Comparison of ENCODE assay signal across 12 mouse cellular contexts in genomic region chr5:114807468-114807867, GRCm38 (mm10). TPM values are rescaled to one million over a fixed set of nuclear protein-coding genes. Genes with fewer than 3 reads are reported as not detected.
DNase-seq lines count a peak whose midpoint lies in the region; ATAC-seq lines count a peak whose summit lies in the region.
"Had no signal": no experiment of that assay in that cellular context is flagged by ENCODE, and none has a peak within 500 bp of the region (broad histone marks: within the 10 kb centered on the region; RNA-seq: fewer than 3 reads in every experiment).

No protein-coding gene starts in this region.

- no peaks in the 10 kb centered on the region for H3K27me3 ChIP-seq in heart, embryonic 12.5 days (replicated peaks)
- no peaks in the 10 kb centered on the region for H3K27me3 ChIP-seq in megakaryocyte, embryonic 14.5 days (replicated peaks)
- no peaks in the 10 kb centered on the region for H3K27me3 ChIP-seq in limb, embryonic 10.5 days (ENCODE audit: low read depth, poor library complexity, severe bottlenecking)
- no peaks in the 10 kb centered on the region for H3K27me3 ChIP-seq in neural tube, embryonic 15.5 days (replicated peaks)

- no peak for DNase-seq in heart, adult 8-10 months (ENCODE audit: low spot score)
- DNase-seq in limb, embryonic 10.5 days (ENCODE audit: low spot score) = no peak
- no peak for DNase-seq in retina, postnatal 1 day
- no peak for DNase-seq in right cerebral cortex, postnatal 4 days
- DNase-seq: cerebellum, adult 8-10 months had no signal

- peak overlapping the region; percentile 39 for H3K4me2 ChIP-seq in heart, embryonic 12.5 days
- no peak overlapping the region for H3K4me2 ChIP-seq in neural tube, embryonic 15.5 days

- ATAC-seq in heart, embryonic 12.5 days (ENCODE audit: insufficient number of reproducible peaks, low FRiP score) = peak; percentile 81
- ATAC-seq in megakaryocyte, adult 5-6 weeks (ENCODE audit: poor library complexity, severe bottlenecking) = no peak
- no peak for ATAC-seq in neural tube, embryonic 15.5 days (ENCODE audit: low FRiP score)
- ATAC-seq: CD4-positive, CD25-positive, alpha-beta regulatory T cell, adult 4 months had no signal

- H3K4me1 ChIP-seq in heart, embryonic 12.5 days (replicated peaks) = peaks cover 37% of the 10 kb centered on the region
- H3K4me1 ChIP-seq in megakaryocyte, embryonic 14.5 days = peaks cover 88% of the 10 kb centered on the region
- H3K4me1 ChIP-seq in limb, embryonic 10.5 days = peaks cover 49% of the 10 kb centered on the region
- H3K4me1 ChIP-seq in neural tube, embryonic 15.5 days = peaks cover 35% of the 10 kb centered on the region

- H3K36me3 ChIP-seq in heart, embryonic 12.5 days = peaks cover 40% of the 10 kb centered on the region
- H3K36me3 ChIP-seq in megakaryocyte, embryonic 14.5 days (replicated peaks; ENCODE audit: low read length) = peaks cover 66% of the 10 kb centered on the region
- peaks cover 91% of the 10 kb centered on the region for H3K36me3 ChIP-seq in limb, embryonic 10.5 days
- peaks cover 52% of the 10 kb centered on the region for H3K36me3 ChIP-seq in neural tube, embryonic 15.5 days

- no peak overlapping the region for H3K4me3 ChIP-seq in heart, embryonic 12.5 days
- peak overlapping the region; percentile 92 for H3K4me3 ChIP-seq in megakaryocyte, embryonic 14.5 days (replicated peaks)
- H3K4me3 ChIP-seq in limb, embryonic 10.5 days = no peak overlapping the region
- H3K4me3 ChIP-seq in neural tube, embryonic 15.5 days (replicated peaks) = no peak overlapping the region

- no peaks in the 10 kb centered on the region for H3K9me3 ChIP-seq in heart, embryonic 12.5 days (replicated peaks)
- no peaks in the 10 kb centered on the region for H3K9me3 ChIP-seq in megakaryocyte, embryonic 14.5 days
- no peaks in the 10 kb centered on the region for H3K9me3 ChIP-seq in limb, embryonic 10.5 days (replicated peaks)
- no peaks in the 10 kb centered on the region for H3K9me3 ChIP-seq in neural tube, embryonic 15.5 days (replicated peaks)

- 11% methylated on average over 8 of the region's 8 CpGs for WGBS in heart, embryonic 12.5 days
- WGBS in limb, embryonic 10.5 days = 36% methylated on average over 8 of the region's 8 CpGs
- 40% methylated on average over 8 of the region's 8 CpGs for WGBS in neural tube, embryonic 15.5 days

- H3K9ac ChIP-seq in heart, embryonic 12.5 days = no peak overlapping the region
- H3K9ac ChIP-seq in neural tube, embryonic 15.5 days (replicated peaks) = no peak overlapping the region

- peak overlapping the region; percentile 81 for H3K27ac ChIP-seq in heart, embryonic 12.5 days (ENCODE audit: poor library complexity, severe bottlenecking)
- peak overlapping the region; percentile 64; the same call in 1 of the 2 replicates for H3K27ac ChIP-seq in limb, embryonic 10.5 days
- H3K27ac ChIP-seq in neural tube, embryonic 15.5 days (replicated peaks) = peak overlapping the region; percentile 49

RNA-seq across cellular contexts. Expression of gene 1500011B03Rik, which starts 15.8 kb away (rescaled TPM):
- polyA plus RNA-seq in heart, embryonic 12.5 days (2016; fragmentation: Nextera tagmentation; extraction: Ambion mirVana) = 53.2 and 57.5 TPM in 2 replicates
- total RNA-seq in heart, adult 8-10 months (2022) = 1 to 10 TPM; 3.6 to 6.3 (median 4.7) TPM
- polyA plus RNA-seq in megakaryocyte, embryonic 14.5 days (2012; ENCODE audit: insufficient read depth, low replicate concordance) = 24.5 and 89.4 TPM in 2 replicates
- total RNA-seq in megakaryocyte, adult 5-6 weeks (2015) = 30.6 and 45.3 TPM in 2 replicates
- total RNA-seq in megakaryocyte, adult 5-6 weeks (2017) = 19.1 and 24.0 TPM in 2 replicates
- polyA plus RNA-seq in limb, embryonic 10.5 days (2016; fragmentation: Nextera tagmentation; extraction: Ambion mirVana) = 92.0 and 92.4 TPM in 2 replicates
- polyA plus RNA-seq in neural tube, embryonic 15.5 days (2015; fragmentation: Nextera tagmentation; extraction: Ambion mirVana) = 254 and 302 TPM in 2 replicates

RNA-seq across cellular contexts. Expression of gene Git2, which starts 32.2 kb away (rescaled TPM):
- polyA plus RNA-seq in heart, embryonic 12.5 days (2016; fragmentation: Nextera tagmentation; extraction: Ambion mirVana) = 33.6 and 36.4 TPM in 2 replicates
- 10 to 100 TPM; 27.9 to 34.6 (median 30.5) TPM for total RNA-seq in heart, adult 8-10 months (2022)
- polyA plus RNA-seq in megakaryocyte, embryonic 14.5 days (2012; ENCODE audit: insufficient read depth, low replicate concordance) = 48.3 and 136 TPM in 2 replicates
- 93.8 and 97.0 TPM in 2 replicates for total RNA-seq in megakaryocyte, adult 5-6 weeks (2015)
- 87.1 and 107 TPM in 2 replicates for total RNA-seq in megakaryocyte, adult 5-6 weeks (2017)
- 36.1 and 44.8 TPM in 2 replicates for polyA plus RNA-seq in limb, embryonic 10.5 days (2016; fragmentation: Nextera tagmentation; extraction: Ambion mirVana)
- polyA plus RNA-seq in neural tube, embryonic 15.5 days (2015; fragmentation: Nextera tagmentation; extraction: Ambion mirVana) = 47.7 and 53.4 TPM in 2 replicates

RNA-seq across cellular contexts. Expression of gene Ankrd13a, which starts 33.0 kb away (rescaled TPM):
- polyA plus RNA-seq in heart, embryonic 12.5 days (2016; fragmentation: Nextera tagmentation; extraction: Ambion mirVana) = 45.2 and 45.6 TPM in 2 replicates
- 10 to 100 TPM; 28.0 to 34.3 (median 30.1) TPM for total RNA-seq in heart, adult 8-10 months (2022)
- polyA plus RNA-seq in megakaryocyte, embryonic 14.5 days (2012; ENCODE audit: insufficient read depth, low replicate concordance) = 99.9 and 118 TPM in 2 replicates
- 169 and 170 TPM in 2 replicates for total RNA-seq in megakaryocyte, adult 5-6 weeks (2015)
- total RNA-seq in megakaryocyte, adult 5-6 weeks (2017) = 204 and 225 TPM in 2 replicates
- polyA plus RNA-seq in limb, embryonic 10.5 days (2016; fragmentation: Nextera tagmentation; extraction: Ambion mirVana) = 43.1 and 44.0 TPM in 2 replicates
- 30.3 and 41.1 TPM in 2 replicates for polyA plus RNA-seq in neural tube, embryonic 15.5 days (2015; fragmentation: Nextera tagmentation; extraction: Ambion mirVana)

RNA-seq across cellular contexts. Expression of gene 4930519G04Rik, which starts 46.0 kb away (rescaled TPM):
- polyA plus RNA-seq in heart, embryonic 12.5 days (2016; fragmentation: Nextera tagmentation; extraction: Ambion mirVana) = not detected in 2 replicates
- total RNA-seq in heart, adult 8-10 months (2022) = not detected
- polyA plus RNA-seq in megakaryocyte, embryonic 14.5 days (2012; ENCODE audit: insufficient read depth, low replicate concordance) = 0.20 TPM in 1 of 2 replicates, not detected in the other
- total RNA-seq in megakaryocyte, adult 5-6 weeks (2015) = 0.16 and 0.30 TPM in 2 replicates
- 0.24 and 0.84 TPM in 2 replicates for total RNA-seq in megakaryocyte, adult 5-6 weeks (2017)
- not detected in 2 replicates for polyA plus RNA-seq in limb, embryonic 10.5 days (2016; fragmentation: Nextera tagmentation; extraction: Ambion mirVana)
- polyA plus RNA-seq in neural tube, embryonic 15.5 days (2015; fragmentation: Nextera tagmentation; extraction: Ambion mirVana) = not detected in 2 replicates
- total RNA-seq: gastrocnemius, postnatal 4 days had no signal
- polyA plus RNA-seq: CD4-positive, CD25-positive, alpha-beta regulatory T cell, adult 4 months; neural tube, embryonic 11.5 days had no signal

RNA-seq across cellular contexts. Expression of gene Gm9936, which starts 51.0 kb away (rescaled TPM):
- polyA plus RNA-seq in heart, embryonic 12.5 days (2016; fragmentation: Nextera tagmentation; extraction: Ambion mirVana) = 0.06 TPM in 1 of 2 replicates, not detected in the other
- not detected for total RNA-seq in heart, adult 8-10 months (2022)
- polyA plus RNA-seq in megakaryocyte, embryonic 14.5 days (2012; ENCODE audit: insufficient read depth, low replicate concordance) = not detected in 2 replicates
- not detected in 2 replicates for total RNA-seq in megakaryocyte, adult 5-6 weeks (2015)
- total RNA-seq in megakaryocyte, adult 5-6 weeks (2017) = not detected in 2 replicates
- polyA plus RNA-seq in limb, embryonic 10.5 days (2016; fragmentation: Nextera tagmentation; extraction: Ambion mirVana) = not detected in 2 replicates
- 2.0 and 2.1 TPM in 2 replicates for polyA plus RNA-seq in neural tube, embryonic 15.5 days (2015; fragmentation: Nextera tagmentation; extraction: Ambion mirVana)
- total RNA-seq: gastrocnemius, postnatal 4 days had no signal
- polyA plus RNA-seq: CD4-positive, CD25-positive, alpha-beta regulatory T cell, adult 4 months had no signal
